Mouse (Mus musculus) C2C12 (cell line): ENCODE data around the gene Nudt8. TPM values are rescaled to one million over a fixed set of nuclear protein-coding genes. Genes with fewer than 3 reads are reported as not detected.

Experiments used
- H3K27me3 ChIP-seq: one replicate; pipeline ENCODE4 v1.6.1; 2011; ENCODE audit not compliant: control insufficient read depth, insufficient read depth, insufficient read length
- H3K36me3 ChIP-seq: one replicate; pipeline ENCODE4 v1.6.1; 2011; ENCODE audit not compliant: control insufficient read depth, insufficient read depth
- H3K4me3 ChIP-seq: one replicate; pipeline ENCODE4 v1.5.1; 2011; ENCODE audit warnings: mild to moderate bottlenecking, control low read depth; ENCODE audit not compliant: poor library complexity, insufficient read depth, severe bottlenecking
- H3K79me2 ChIP-seq: one replicate; pipeline ENCODE4 v1.6.1; 2011; ENCODE audit not compliant: control insufficient read depth, insufficient read depth
- H3K79me3 ChIP-seq: one replicate; pipeline ENCODE4 v1.6.1; 2011; ENCODE audit warnings: low read depth, control low read depth
- H3ac ChIP-seq: one replicate; pipeline ENCODE3; 2011; ENCODE audit warnings: low read depth; ENCODE audit not compliant: control insufficient read depth, insufficient read length
- CEBPB ChIP-seq: IDR thresholded peaks from one replicate; pipeline ENCODE4 v1.6.1; 2011; ENCODE audit warnings: low read depth, mild to moderate bottlenecking, control low read depth, moderate library complexity
- CTCF ChIP-seq: IDR thresholded peaks from one replicate; pipeline ENCODE4 v1.5.1; 2011; ENCODE audit not compliant: control insufficient read depth, insufficient read depth, insufficient read length
- FOSL1 ChIP-seq: IDR thresholded peaks from one replicate; pipeline ENCODE4 v1.8.0; 2011; ENCODE audit warnings: mild to moderate bottlenecking, low read length; ENCODE audit not compliant: poor library complexity, insufficient read depth, severe bottlenecking
- MAX ChIP-seq: IDR thresholded peaks from one replicate; pipeline ENCODE4 v1.6.1; 2011; ENCODE audit warnings: mild to moderate bottlenecking, control low read depth
- MYOD1 ChIP-seq: IDR thresholded peaks from one replicate; pipeline ENCODE4 v1.6.1; 2011; ENCODE audit warnings: low read depth; ENCODE audit not compliant: control insufficient read depth, insufficient read length
- MYOG ChIP-seq: IDR thresholded peaks from one replicate; pipeline ENCODE4 v1.6.1; 2011; ENCODE audit not compliant: control insufficient read depth, insufficient read length; ENCODE audit errors: extremely low read depth
- USF1 ChIP-seq: IDR thresholded peaks from one replicate; pipeline ENCODE4 v1.6.1; 2011; ENCODE audit warnings: low read depth, mild to moderate bottlenecking, control low read depth, moderate library complexity
- polyA plus RNA-seq: library from polyadenylated mRNA; unstranded; fragments of >200 nt; fragmentation: generic; extraction: Trizol; gene quantifications from one replicate; pipeline ENCODE4 v1.2.1, GENCODE M21; 2012; ENCODE audit warnings: missing spikeins

Gene Nudt8
- polyA plus RNA-seq, 1 experiment, result 28.1 TPM

DNA sequence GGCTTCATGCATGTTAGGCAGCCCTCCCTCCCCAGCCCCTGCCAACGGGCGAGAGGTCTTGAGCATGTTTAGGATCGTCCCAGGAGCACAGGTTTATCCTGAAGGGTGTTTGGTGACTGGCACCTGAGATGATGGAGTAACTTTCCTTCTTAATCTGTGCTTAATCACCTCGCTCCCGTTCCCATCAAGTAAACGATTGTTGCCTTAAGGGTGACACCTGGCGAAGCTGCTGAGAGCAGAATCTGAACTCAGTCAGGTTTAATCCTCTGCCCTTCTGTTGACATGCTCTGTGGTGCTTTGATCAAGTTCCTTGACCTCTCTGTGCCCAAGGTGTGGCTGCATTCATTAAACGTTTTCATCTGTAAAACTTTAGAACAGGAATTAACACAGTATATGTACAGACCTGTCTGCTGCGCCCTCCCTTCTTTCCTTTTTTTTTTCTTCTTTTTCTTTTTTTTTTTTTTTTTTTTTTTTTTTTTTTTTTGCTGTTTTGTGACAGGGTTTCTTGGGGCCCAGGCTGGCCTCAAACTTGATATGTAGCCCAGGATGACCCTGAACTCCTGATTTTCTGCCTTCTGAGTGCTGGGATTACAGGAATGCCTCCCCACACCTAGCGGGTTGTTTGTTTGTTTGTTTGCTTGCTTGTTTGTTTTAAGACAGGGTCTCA lies 17.7 kb downstream of the Nudt8 start:
- Histone ChIP-seq H3ac (no peak overlapping the region), H3K27me3 (no peaks in the 10 kb centered on the region), H3K36me3 (no peaks in the 10 kb centered on the region), H3K4me3 (no peak overlapping the region), H3K79me3 (no peaks in the 10 kb centered on the region), H3K79me2 (no peaks in the 10 kb centered on the region)
- TF ChIP-seq MYOD1, result no peak
- no peak for TF ChIP-seq FOSL1
- no peak for TF ChIP-seq CTCF
- no peak for TF ChIP-seq CEBPB
- no peak for TF ChIP-seq USF1
- TF ChIP-seq MYOG, result no peak
- no peak for TF ChIP-seq MAX

DNA sequence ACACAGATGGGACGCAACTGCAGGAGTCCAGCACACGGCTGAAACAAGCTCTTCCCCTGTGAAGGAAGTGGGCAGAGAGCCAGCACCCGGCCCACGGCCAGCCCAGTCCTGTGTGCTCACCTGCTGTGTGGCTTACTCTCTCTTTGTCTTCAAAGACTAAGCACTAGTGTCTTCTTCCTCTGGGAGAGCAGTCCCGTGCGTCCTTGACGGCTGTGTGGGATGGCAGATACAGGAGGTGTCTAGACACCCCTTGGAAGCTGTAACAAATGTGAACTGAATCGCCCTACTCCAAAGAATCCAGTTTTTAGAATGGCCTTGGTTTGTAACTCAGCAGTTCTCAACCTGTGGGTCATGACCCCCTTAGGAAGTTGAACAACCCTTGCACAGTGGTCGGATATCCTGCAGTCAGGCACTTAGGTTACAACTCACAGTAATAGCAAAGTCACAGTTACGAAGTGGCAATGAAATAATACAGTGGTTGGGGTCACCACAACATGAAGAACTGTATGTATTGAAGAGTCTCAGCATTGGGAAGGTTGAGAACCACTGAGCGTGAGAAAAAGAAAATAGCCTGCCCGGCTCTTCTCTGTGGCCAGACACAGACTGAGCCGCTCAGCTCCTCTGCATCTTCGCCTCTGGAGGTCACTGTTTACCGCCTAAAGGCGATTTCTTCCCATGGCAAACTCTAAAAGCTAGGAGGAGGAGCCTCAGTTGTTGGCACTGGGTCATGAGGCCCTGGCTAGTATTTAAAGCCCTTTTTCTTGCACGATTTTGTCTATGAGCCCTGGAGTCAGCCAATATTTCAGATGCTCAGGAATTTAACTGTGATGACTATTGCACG lies 18.6 kb downstream of the Nudt8 start:
- TF ChIP-seq CEBPB (no peak), CTCF (peak; percentile 56)
- Histone ChIP-seq H3K79me2 (no peaks in the 10 kb centered on the region), H3K4me3 (no peak overlapping the region), H3K27me3 (no peaks in the 10 kb centered on the region), H3K36me3 (no peaks in the 10 kb centered on the region), H3ac (peak overlapping the region; percentile 39), H3K79me3 (no peaks in the 10 kb centered on the region)

DNA sequence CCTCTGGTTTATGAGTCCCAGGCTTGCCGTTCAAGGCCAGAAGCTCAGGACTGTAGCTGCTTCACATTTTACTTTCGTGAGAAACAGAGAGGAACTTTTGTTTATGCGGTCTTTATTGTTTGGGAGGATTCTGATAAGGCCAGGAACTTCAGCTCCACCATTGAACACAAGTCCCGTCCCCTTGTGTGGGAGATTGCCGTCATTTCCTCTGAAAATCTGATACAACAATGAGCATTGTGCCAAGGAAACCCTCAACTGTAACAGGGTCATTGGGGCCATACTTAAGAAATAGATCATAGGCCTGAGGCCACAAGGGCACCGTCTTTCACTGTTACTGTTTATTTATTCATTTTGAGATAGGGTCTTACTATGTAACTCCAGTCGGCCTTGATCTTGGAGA lies 22.8 kb downstream of the Nudt8 start:
- H3K27me3 ChIP-seq, result no peaks in the 10 kb centered on the region
- no peak for TF ChIP-seq MAX
- no peaks in the 10 kb centered on the region for H3K79me2 ChIP-seq
- H3K79me3 ChIP-seq, result no peaks in the 10 kb centered on the region
- no peak overlapping the region for H3K4me3 ChIP-seq
- no peak overlapping the region for H3ac ChIP-seq
- H3K36me3 ChIP-seq, result no peaks in the 10 kb centered on the region

GRCm38 (mm10) chr19:4027576-4027975 lies 27.2 kb downstream of the Nudt8 start:
- Histone ChIP-seq H3K79me3 (no peaks in the 10 kb centered on the region), H3K4me3 (no peak overlapping the region), H3K27me3 (no peaks in the 10 kb centered on the region), H3K36me3 (no peaks in the 10 kb centered on the region), H3K79me2 (no peaks in the 10 kb centered on the region), H3ac (no peak overlapping the region)
- no peak for TF ChIP-seq CEBPB
- no peak for TF ChIP-seq MYOD1
- TF ChIP-seq MAX, result no peak
- TF ChIP-seq FOSL1, result no peak
- no peak for TF ChIP-seq CTCF
- no peak for TF ChIP-seq USF1
- no peak for TF ChIP-seq MYOG

DNA sequence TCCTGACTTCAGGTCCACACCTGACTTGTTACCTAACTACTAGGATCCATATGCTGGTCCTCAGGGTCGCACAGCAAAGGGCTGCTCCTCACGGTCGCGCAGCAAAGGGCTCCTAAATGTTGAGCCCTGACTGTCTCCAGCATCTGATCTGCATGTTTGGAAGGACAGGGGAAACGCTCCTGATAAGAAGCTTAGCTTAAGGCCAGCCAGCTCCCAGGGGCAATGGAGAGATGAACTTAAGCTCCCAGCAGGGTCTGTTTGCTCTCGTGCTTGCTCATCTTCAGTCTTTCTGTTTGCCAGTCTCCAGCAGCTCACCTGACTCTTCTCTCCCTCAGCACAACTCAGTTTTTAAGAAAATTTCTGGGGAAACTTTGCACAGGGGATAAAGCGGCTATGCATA lies 32.3 kb downstream of the Nudt8 start:
- no peak for TF ChIP-seq CTCF
- no peak for TF ChIP-seq MYOG
- no peak for TF ChIP-seq MAX
- TF ChIP-seq FOSL1, result no peak
- TF ChIP-seq CEBPB, result no peak
- TF ChIP-seq MYOD1, result no peak
- TF ChIP-seq USF1, result no peak
- H3K79me3 ChIP-seq, result peaks cover 6% of the 10 kb centered on the region
- no peak overlapping the region for H3ac ChIP-seq
- H3K4me3 ChIP-seq, result no peak overlapping the region
- H3K27me3 ChIP-seq, result no peaks in the 10 kb centered on the region
- H3K36me3 ChIP-seq, result no peaks in the 10 kb centered on the region
- peaks cover 18% of the 10 kb centered on the region for H3K79me2 ChIP-seq

GRCm38 (mm10) chr19:4033298-4033697 lies 32.9 kb downstream of the Nudt8 start:
- H3K79me2 ChIP-seq, result peaks cover 18% of the 10 kb centered on the region
- H3K36me3 ChIP-seq, result no peaks in the 10 kb centered on the region
- peaks cover 6% of the 10 kb centered on the region for H3K79me3 ChIP-seq
- no peak overlapping the region for H3K4me3 ChIP-seq
- H3K27me3 ChIP-seq, result no peaks in the 10 kb centered on the region
- H3ac ChIP-seq, result no peak overlapping the region
- TF ChIP-seq MYOD1 (no peak), USF1 (no peak), MYOG (no peak), CEBPB (no peak), MAX (no peak), FOSL1 (no peak), CTCF (no peak)
